Mouse (Mus musculus) MEL (cell line): ENCODE measurements around the gene Slc25a36.

ENCODE experiments used
- CTCF ChIP-seq, 3 experiments: IDR thresholded peaks in 2 of 3; conservative IDR thresholded peaks in 1 of 3; 2 replicates each; pipeline ENCODE4 v1.5.1; 2011 to 2012; ENCODE audit warnings: low read length in 3 of 3, low read depth in 2 of 3, mild to moderate bottlenecking in 2 of 3, improper control_type of control experiment in 1 of 3, inconsistent platforms in 1 of 3, mixed read lengths in 1 of 3, moderate library complexity in 1 of 3; ENCODE audit not compliant: control insufficient read depth in 1 of 3, insufficient read depth in 1 of 3, poor library complexity in 1 of 3, severe bottlenecking in 1 of 3
- EP300 ChIP-seq, 2 experiments: IDR thresholded peaks; 2 replicates each; pipeline ENCODE4 v1.6.1; 2011; ENCODE audit warnings: improper control_type of control experiment in 2 of 2, low read length in 2 of 2, low read depth in 1 of 2, mild to moderate bottlenecking in 1 of 2
- GATA1 ChIP-seq: IDR thresholded peaks from 2 replicates; pipeline ENCODE4 v1.6.1; 2011; ENCODE audit warnings: low read depth, low read length, improper control_type of control experiment
- MXI1 ChIP-seq: IDR thresholded peaks from 2 replicates; pipeline ENCODE4 v1.6.1; 2011; ENCODE audit warnings: mild to moderate bottlenecking, low read depth, low read length, improper control_type of control experiment
- POLR2A ChIP-seq, 2 experiments: IDR thresholded peaks; 2 replicates each; pipeline ENCODE4 v1.6.1; 2011 to 2012; ENCODE audit warnings: low read length in 2 of 2, mild to moderate bottlenecking in 2 of 2, control low read depth in 1 of 2, improper control_type of control experiment in 1 of 2, low read depth in 1 of 2, moderate library complexity in 1 of 2; ENCODE audit not compliant: control insufficient read depth in 1 of 2, insufficient read depth in 1 of 2, poor library complexity in 1 of 2
- POLR2AphosphoS2 ChIP-seq: IDR thresholded peaks from 2 replicates; pipeline ENCODE4 v1.6.1; 2011; ENCODE audit warnings: low read length, improper control_type of control experiment
- UBTF ChIP-seq: IDR thresholded peaks from 2 replicates; pipeline ENCODE4 v1.6.1; 2012; ENCODE audit warnings: low read depth, mild to moderate bottlenecking, inconsistent platforms, low read length, improper control_type of control experiment, moderate library complexity, borderline replicate concordance; ENCODE audit not compliant: insufficient read depth

DNA sequence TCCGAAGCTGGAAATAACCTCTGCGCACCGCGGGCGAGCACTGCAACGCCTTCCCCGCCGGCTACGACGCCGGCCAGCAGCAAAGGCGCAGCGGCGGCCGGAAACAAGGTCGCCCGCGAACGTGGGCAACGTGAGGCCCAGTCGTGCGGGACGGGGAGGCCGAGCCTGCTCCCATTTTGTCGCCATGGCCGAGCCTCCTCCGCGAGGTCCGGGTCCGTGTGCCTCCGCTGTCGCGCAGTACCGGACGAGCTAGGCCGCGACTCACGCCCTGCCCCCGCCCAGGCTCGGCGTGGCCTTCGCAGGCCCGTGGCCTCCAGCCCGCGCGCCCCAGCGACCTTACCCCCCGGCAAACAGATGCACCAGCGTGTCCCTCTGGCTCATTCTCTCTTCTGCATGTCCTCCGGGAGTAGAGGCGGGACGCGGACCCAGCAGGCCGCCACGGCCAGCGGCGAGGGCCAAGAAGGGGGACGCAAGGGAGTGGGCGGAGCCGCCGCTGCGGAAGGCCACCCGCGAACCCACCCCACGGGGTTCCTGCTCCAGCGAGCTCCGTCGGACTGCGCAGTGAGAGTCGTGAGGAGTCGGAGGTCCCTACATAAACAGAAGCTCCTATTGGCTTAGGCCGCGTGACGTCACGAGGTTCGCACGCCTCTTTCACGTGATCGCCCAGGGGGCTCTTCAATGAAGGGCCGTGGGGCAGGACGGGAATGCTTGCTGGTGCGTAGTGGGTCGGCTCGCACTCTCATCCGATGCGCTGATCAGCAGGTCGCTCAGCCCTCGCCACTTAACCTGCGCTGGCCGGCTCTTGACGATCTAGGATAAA lies at the start of gene Slc25a36:
- no peak for TF ChIP-seq CTCF (IDR thresholded peaks at IDR 0.05 in 2 of 3, conservative IDR thresholded peaks at IDR 0.05 in 1 of 3; ENCODE audit: control insufficient read depth in 1 of 3, insufficient read depth in 1 of 3, low read depth in 2 of 3, low read length in 3 of 3, poor library complexity in 1 of 3, severe bottlenecking in 1 of 3)
- TF ChIP-seq GATA1: no peak
- peak; percentile 52 to 82 for TF ChIP-seq POLR2A (IDR thresholded peaks at IDR 0.05; ENCODE audit: control insufficient read depth in 1 of 2, insufficient read depth in 1 of 2, low read depth in 1 of 2, low read length in 2 of 2, poor library complexity in 1 of 2)
- no peak for TF ChIP-seq EP300 (IDR thresholded peaks at IDR 0.05; ENCODE audit: low read depth in 1 of 2, low read length in 2 of 2)
- TF ChIP-seq UBTF: 0 out of 2 replicates have a peak, but pooled peaks have one; percentile 82
- peak; percentile 86 for TF ChIP-seq MXI1
- TF ChIP-seq POLR2AphosphoS2: 0 out of 2 replicates have a peak, but pooled peaks have one; percentile 26
